Mouse (Mus musculus) urinary bladder, postnatal 14 days (tissue): ENCODE measurements around the gene Grk6.

Experiments used
- DNase-seq: peaks from one replicate; pipeline ENCODE4 v3.0.0; 2021; ENCODE audit warnings: low spot score

The Grk6 gene

DNA sequence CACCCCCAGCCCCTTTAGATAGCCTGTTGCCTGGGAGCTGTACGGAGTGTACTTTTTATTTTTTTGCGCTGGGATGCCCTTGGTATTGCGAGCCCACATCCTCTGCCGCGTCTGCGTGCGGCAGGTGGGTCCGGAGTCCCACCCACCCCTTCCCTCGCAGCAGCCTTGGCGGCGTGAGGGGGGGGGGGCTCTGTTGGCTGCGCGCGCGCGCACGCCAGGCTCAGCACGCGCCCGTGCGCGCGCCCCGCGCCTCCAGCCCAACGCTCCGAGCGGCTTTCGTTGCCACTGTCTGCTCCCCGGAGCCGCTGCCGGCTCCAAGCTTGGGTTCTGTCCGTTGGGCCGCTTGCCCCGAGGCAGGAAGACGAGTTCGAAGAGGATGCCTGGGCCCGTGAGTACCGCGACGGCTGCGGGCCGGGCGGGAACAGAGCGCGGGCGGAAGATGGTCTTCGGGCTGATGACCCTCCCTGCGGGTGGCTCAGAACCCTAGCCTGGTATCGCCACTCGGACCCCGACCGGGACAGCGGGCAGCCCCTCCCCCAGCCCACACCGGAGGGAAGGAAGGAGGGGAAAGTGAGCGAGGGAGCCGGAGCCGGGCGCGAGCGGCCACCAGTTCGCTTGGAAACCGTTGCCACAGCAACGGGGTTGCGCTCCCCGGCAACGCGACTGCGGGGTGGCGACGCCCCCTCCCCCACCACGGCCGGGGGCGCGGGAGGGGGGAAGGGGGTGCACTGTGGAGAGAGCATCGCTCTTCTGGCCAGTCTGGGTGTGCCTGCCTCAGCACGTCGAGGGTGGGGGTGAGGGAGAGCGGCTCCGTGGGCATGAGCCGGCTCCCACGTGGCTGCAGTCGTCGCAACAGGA is 19.4 kb downstream of the Grk6 start, which contains the start of gene Prr7:
TSS of gene Prr7 (plus strand) at position 241 of the 858 bp plus-strand sequence.
- peak; percentile 44 for DNase-seq

DNA sequence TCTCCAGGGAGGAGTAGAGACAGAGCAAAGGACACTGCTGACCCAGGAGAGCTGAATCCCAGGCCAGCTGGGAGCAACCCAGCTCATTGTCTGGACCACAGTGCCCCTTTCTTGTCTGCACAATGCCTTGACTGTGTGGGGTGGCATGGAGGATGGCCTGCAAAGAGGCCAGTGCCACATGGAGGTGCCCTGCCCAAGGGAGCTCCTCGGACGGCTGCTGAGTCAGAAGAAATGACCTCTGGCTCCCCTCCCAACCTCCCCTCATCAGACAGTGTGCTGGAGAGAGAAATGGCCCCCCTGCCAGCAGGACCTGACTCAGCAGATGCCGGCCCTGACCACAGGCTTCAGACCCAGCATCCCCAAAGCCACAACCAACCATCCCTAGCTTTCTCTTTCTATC is 20.3 kb downstream of the Grk6 start:
- DNase-seq: no peak

DNA sequence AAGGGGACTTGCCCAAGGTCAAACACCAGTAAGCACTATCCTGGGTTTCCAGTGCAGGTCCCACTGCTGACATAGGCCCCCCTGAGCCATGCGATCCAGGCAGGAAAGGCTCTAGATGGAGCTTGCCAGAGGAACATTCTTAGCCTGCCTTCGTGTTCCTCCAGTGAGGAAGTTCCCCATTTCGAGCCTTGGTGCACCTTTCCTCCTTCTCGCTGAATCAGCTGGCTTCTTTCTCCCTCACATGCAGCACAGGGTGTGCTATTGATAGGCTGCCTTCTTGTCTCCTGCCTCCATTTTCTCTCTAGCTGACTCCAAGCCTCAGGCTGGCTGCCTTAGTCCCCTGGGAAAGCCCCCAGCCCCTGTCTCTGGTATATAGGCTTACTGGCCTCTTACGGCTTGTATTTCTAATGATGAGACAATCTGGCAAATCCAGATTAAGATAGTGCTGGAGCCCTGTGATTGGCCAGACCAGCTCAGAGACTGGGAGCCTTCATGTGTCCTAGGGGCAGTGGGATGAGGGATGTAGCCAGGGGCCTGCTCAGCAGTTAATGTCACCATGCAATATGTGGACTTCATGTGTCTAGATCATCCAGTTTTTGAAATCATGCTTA is 21.1 kb downstream of the Grk6 start:
- no peak for DNase-seq

DNA sequence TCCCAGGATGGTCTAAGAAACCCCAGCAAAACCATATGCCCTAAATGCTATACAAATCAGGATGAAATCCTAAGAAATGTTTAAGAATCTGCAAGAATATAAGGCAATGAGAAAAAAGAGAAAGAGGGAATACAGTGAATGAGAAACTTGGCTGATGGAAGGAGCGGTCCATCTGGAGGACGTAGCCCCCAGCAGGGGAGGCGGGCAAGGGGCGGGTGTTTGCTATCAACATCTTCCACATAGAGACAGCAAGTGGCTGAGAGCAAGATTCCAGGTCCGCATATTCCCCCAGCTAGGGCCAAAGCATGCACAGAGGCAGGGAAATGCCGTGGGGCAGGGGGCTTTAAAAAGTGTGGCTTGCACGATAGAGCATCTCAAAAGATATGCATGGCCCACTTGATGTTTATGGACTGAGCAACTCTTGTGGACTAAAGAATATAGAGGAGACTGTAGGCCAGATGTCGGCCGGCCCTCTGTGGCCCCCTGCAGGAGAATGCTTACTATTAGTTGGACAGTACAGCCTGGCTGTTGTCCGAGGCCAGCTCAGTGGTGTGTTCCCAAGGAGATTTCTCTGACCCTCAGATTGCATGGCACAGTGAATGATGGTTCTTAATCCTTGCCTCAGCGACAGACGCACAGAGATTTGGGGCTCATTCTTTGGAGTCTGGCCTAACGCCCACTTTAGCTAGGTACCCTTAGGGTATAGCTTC is 24.1 kb downstream of the Grk6 start:
- DNase-seq: peak; percentile 50

DNA sequence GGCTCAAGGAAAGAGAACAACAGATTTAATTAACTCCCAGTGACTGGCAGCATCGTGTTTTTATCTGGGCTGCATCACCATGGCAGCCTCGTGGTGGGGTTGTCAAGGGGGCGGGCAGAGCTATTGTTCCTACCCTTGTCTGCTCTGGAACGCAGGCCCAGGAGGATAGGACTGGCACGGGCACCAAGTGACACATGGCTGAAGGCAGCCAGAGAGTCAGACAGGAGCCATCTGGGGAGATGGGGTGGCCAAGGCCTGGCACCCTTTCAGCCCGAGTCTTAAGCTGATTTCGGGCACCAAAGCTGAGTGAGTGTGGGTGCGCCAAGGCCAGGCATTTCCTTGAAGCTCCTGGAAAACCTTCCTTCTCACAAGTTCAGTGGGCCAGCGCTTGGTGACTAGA is 25.5 kb downstream of the Grk6 start:
- no peak for DNase-seq

DNA sequence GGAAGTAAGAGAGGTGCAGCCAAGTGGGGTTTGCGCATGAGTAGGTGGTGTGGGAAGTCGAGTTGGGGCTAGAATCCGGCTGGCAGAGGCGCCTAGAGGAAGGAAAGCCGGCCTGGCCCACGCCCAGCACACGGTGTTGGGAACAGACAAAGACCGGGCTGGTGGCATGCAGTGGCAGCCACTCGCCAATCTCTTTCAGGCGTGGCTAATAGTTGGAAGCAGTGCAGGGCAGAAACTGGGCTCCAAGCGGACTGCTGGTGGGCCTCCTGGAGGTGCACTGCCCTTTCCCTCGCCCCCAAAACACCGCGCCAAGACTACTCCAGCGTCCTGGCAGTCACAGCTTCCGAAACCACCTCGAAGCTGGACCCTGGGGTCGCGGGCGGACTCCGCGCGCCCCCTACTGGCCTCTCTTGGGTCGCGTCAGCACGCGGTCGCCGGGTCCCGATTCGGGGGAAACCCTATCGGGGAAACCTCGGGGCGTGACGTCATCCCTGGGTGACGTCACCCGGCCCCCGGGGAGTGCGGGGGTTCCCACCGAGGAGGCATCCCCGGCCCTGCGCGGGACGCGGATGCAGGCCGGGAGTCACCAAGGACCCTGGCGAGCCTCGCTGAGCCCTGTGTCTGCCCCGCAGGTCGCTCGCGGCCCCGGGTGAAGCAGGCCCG is 26.4 kb downstream of the Grk6 start:
- peak; percentile 81 for DNase-seq

DNA sequence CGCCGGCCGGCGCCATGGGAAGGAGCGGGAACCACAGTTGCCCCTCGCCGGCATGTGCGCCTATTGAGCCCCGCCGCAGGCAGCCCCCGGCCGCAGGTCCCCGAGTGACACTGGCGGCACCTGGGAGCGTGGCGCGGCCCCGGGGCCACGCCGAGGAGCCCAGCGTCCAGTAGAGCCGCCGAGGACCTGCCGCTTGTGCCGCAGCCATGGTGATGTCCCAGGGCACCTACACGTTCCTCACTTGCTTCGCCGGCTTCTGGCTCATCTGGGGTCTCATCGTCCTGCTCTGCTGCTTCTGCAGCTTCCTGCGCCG is 26.9 kb downstream of the Grk6 start:
- no peak for DNase-seq

DNA sequence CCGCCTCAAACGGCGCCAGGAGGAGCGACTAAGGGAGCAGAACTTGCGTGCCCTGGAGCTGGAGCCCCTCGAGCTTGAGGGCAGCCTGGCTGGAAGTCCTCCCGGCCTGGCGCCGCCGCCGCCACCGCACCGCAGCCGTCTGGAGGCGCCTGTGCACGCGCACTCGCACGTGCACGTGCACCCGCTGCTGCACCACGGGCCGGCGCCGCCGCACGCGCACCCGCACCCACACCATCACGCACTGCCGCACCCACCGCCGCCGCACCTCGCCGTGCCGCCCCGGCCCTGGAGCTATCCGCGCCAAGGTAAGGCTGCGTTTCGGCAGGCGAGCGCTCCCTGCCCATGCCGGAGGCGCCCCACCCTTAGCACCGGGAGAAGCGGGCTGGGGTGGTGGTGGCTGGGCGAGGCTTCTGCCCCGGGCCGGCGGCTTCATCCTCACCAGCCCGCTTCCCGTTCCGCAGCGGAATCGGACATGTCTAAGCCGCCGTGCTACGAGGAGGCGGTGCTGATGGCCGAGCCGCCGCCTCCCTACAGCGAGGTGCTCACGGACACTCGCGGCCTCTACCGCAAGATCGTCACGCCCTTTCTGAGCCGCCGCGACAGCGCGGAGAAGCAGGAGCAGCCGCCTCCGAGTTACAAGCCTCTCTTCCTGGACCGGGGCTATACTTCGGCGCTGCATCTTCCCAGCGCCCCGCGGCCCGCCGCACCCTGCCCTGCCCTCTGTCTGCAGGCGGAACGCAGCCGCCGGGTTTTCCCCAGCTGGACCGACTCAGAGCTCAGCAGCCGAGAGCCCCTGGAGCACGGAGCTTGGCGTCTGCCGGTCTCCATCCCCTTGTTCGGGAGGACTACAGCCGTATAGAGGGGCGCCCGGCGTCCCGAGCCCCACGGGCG is 27.5 kb downstream of the Grk6 start:
- DNase-seq: peak; percentile 53

DNA sequence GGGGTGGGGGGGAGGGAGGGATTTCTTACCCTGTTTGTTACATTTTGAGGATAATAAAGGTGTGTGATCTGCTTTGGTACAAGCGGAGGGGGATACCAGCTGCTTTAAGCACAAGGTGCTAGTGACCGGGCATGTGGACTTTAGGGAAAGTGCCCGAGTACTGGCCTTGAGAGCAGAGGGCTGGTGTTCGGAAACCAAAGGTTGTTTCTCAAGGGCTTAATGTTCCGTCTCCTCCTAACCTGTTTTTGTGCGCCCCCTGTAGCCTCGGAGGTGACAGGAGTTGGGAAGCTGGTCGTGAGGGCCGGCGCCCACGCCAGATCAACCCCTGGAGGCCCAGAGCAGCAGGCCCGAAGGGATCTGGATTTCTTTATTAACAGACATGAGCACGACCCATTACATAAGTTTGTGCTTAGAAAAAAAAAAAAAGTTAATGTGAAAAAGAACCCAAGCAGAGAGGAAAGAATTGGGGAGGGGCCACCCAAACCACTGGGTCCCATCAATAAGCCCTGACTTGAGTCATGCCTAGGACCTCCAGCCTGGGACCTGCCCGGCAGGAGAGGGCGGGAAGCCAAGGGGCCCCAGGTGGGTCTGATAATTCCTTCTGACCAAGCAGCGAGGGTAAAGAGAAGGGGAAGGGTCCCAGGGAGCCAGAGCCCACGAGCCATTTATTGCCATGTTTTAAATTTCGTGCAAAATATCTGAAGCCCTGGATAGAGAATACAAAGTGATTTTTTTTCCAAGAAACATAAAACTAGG is 28.4 kb downstream of the Grk6 start:
- no peak for DNase-seq

DNA sequence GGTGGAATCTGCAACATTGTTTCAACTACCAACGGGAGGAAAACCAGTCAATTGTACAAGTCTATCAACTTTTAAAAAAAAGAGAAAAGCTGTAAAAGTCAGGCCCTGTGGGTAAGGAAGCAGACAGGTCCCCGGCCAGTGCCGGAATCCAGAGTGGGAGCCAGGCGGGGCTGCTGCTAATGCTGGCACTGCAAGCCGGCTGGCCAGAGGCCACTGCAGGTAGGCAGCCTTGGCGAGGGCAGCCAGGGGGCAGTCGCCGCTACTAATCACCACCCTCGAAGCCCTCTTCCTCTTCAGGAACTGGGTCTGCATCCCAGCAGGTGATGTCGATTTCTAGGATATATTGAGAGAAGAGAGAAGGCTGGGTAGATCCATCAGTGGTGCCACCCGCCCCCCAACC is 29.1 kb downstream of the Grk6 start:
- no peak for DNase-seq

DNA sequence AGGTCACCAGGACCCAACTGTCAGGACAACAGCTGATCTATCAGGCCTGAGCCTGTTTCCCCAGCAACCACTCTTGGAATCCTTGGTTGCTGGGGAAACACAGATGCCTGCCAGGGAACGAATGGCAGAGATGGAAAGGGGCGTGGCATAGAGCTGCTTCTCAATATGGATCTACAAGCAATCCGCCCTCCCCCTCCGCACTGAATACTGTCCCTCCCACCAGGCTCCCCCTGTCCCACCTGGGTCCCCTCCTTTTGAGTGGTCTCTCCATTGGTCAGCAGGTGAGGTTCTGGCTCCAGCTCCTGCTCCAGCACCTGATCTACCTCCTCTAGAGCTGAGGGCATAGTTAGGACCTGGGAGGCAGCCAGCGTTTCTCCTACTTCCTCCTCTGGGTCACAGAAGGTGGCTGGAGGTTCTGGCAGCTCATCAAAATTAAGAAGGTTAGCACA is 29.8 kb downstream of the Grk6 start:
- DNase-seq: no peak

DNA sequence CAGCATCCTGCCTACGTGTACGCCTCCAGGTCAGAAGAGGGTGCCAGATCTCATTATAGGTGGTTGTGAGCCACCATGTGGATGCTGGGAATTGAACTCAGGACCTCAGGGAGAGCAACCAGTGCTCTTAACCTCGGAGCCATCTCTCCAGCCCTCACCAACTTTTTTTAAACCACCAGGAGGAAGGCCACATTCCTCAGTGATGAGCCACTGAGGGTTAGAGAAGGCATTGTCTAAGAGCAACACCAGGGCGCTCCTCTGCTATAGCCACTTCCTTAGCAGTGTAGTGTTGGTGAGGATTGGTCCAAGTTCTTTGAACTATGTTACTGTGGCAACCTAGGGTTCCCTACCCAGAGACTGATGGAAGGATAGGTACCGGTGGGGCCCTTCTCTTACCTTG is 30.9 kb downstream of the Grk6 start:
- no peak for DNase-seq

DNA sequence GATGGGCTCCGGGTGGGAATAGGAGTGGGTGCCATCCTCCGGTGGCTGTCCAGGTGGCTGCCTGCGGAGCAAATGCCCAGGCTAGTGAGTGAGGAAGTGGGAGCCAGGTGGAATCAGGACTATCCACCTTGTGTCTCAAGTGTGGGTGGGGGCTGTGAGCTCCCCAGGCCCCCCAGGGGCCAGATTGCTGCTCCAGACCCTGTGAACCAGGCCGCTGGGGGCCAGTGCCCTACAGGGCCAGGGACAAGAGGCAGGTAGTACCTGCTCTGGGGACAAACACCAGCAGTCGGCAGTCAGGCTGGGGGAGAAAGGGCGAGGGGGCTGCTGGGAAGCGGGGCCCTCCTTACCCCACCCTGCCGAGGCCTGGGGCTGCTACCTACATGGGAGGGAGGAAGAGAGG is 31.4 kb downstream of the Grk6 start:
- DNase-seq: no peak

DNA sequence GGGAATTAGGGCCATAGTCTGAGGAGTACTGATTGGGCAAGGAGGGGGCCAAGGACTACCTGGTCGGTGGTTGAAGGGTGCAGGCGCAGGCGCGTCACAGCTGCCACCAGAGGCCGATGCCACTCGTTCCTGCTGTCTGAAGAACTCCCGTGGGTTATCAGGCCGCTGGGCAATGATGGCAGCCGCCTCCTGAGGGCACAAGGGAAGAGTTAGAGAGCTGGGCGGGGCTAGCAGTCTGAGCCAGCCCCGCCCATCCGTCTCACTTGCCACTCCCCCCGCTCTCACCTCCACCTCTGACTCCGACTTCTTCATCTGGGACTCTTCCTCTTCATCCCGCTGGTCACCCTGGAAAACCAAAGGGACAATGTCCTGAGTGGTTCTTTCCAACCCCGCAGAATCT is 32.6 kb downstream of the Grk6 start:
- DNase-seq: no peak

DNA sequence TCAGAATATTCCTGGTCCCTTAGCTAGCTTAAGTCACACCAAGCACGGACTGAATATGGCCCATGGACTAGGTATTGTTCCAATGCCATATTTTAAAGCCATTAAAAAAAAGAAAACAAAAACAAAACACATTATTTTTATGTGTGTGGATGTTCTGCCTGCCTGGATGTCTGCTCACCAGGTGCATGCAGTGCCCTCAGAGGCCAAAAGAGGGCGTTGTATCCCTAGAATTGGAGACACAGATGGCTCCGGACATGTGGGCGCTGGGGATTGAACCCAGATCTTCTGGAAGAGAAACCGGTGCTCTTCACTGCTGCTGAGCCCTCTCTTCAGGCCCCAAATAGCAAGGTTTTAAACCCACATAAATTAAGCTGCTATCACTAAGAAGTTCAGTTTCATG is 33.2 kb downstream of the Grk6 start:
- no peak for DNase-seq

DNA sequence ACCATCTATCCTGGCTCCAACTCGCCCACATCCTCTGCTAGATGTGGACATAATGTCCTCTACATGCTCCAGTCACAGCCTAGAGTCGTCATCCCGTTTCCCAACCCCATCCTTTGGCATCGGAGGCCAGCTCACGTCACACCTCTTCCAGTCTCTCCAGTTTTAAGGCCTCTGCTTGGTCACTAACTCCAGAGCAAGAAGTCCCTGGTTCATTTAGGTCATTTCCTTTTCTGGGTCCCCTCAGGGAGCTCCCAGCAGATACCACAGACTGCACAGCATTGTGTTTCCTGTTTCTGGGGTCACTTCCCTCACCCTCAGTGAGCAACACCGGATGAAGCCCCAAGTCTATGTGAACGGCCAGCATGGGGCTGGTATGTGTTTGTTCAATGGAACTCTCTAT is 34.1 kb downstream of the Grk6 start:
- DNase-seq: no peak

DNA sequence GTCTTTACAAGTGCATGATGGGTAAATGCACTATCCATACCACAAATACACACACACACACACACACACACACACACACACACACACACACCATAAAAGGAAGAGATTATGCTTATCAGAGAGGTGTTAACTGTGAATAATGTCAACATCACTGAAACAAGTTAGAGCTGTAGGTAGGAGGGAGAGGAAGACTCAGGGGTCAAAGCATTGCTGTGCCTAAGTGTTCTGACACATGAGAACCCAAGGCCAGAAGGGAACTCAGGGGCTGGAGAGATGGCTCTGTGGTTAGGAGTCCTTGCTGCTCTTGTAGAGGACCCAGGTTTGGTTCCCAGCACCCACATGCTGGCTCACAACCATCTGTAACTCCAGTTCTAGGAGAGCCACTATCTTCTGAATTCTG is 35.1 kb downstream of the Grk6 start:
- DNase-seq: no peak

DNA sequence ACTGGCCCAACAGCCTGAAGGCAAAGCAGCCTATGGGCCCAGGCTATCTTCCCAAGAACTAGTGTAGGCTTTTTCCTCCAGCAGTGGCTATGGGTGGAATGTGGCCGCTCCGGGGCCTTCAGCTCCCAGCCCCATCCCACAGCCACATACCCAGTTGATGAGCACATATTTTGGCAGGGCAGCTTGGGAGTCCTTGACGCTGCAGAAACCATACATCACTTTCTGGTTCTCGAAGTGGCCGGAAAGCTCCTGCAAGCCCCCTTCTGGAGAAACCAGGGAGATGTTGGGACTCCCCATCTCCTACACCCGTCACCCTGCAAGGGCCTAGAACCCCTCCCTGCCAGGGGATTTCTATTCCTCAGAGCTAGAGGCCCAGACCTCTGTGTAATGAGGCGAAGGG is 37.7 kb downstream of the Grk6 start:
- peak; percentile 43 for DNase-seq

DNA sequence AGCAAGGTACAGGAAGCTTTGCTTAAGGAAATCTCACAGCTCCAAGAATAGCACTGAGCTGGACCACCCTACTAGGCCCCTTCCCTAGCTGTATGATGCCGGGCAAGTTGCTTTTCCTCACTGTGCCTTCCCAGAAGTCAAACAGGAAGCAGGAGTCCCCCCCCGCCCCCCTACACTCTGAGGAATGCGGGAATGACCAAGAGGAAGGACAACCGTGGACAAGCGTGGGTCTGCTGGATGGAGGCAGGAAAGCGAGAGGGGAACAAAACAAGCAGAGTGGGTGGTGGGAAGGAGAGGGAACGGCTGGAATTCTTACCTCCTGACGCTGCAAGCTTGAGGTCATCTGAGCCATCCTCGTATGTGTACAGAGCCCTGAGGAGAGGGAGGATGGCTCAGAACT is 38.2 kb downstream of the Grk6 start:
- DNase-seq: no peak

DNA sequence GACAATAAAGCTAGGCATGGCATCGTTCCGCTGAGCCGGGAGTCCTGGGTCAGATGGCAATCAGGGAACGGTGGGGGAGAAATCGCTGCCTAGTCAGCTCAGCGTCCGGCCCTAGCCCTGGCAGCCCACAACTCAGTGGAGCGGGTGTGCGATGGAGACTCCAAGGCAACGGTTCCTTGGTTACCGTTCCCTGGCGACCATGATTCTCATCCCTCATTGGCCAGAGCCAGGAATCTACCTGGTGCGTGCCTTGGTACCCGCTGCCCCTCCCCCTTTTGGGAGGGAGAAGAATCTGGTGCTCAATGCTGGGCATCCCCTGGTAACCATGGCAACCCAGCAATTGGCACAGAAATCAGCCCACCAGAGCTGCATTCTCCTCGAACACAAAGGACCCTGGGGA is 38.7 kb downstream of the Grk6 start:
- no peak for DNase-seq

DNA sequence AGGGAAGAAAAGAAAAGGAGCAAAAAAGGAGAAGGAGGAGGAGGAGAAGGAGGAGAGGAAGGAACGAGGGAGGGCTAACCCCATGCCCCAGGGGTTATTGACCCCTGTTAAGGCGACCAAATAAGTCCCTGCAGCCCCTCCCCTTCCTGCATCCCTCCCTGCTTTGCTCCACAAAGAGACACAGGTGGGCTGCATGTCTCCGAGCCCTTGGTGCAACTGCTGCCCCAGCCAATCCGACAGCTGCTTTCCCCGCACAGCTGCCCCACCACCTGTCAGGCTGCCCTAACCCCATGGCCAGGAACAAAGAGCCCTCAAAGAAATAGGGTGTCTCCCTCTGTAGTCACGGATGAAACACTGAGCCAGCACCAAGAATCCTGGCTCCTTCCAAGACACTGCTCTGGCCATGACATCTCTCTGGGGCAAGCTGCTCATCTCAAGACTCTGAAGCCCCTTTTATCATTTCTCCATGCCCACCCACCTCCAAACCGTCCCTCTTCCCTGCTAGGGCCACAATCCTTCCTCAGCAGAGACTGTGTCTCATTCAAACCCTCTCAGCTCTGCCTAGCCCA is 39.7 kb downstream of the Grk6 start:
- no peak for DNase-seq
